ENCODE assay signal across 7 mouse cellular contexts in the genomic region with DNA sequence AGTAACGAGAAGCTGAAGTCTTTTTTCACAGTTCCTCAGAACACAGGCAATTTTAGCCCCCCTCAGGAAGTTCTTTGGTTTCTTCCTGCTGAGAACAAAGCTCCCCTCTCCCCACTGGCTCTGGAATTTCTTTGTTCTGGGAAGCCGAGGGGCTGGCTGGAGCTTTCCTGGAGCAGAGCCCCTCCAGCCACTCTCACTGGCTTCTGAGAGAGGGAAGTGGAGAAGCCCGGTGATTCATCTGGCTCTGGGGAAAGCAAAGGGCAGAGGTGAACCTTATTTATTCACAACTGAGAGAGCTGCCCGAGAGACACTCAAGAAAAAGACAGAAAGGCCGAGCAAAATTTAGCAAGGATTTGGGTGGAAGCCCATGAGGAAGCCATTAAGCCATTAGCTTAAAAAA.
DNase-seq lines count a peak whose midpoint lies in the region; ATAC-seq and TF ChIP-seq lines count a peak whose summit lies in the region.

No protein-coding gene starts in this region.

- no peaks in the 10 kb centered on the region for H3K36me3 ChIP-seq in CH12.LX (replicated peaks in 1 of 2; ENCODE audit: control insufficient read depth in 1 of 2, insufficient read depth in 1 of 2, low read length in 1 of 2)
- no peaks in the 10 kb centered on the region for H3K36me3 ChIP-seq in forebrain, embryonic 12.5 days (replicated peaks)
- no peaks in the 10 kb centered on the region for H3K36me3 ChIP-seq in hindbrain, embryonic 13.5 days
- H3K36me3 ChIP-seq in neural tube, embryonic 15.5 days, result no peaks in the 10 kb centered on the region

- ATAC-seq in forebrain, embryonic 12.5 days (ENCODE audit: low FRiP score), result no peak
- no peak for ATAC-seq in hindbrain, embryonic 13.5 days (ENCODE audit: low FRiP score)
- ATAC-seq in neural tube, embryonic 15.5 days (ENCODE audit: low FRiP score), result no peak
- no peak for ATAC-seq in monocyte, adult 5-6 weeks (replicated peaks; ENCODE audit: insufficient number of reproducible peaks, low FRiP score, low TSS enrichment, poor library complexity, severe bottlenecking)

- WGBS in forebrain, embryonic 12.5 days, result 4% methylated on average over 5 of the region's 5 CpGs
- 2% methylated on average over 5 of the region's 5 CpGs for WGBS in hindbrain, embryonic 13.5 days
- WGBS in neural tube, embryonic 15.5 days, result 4% methylated on average over 5 of the region's 5 CpGs

- no peak for TF ChIP-seq RAD21 in CH12.LX (IDR thresholded peaks at IDR 0.05; ENCODE audit: low read depth, low read length)

- H3K4me2 ChIP-seq in CH12.LX (ENCODE audit: insufficient read depth, low read depth, poor library complexity, severe bottlenecking), result peak overlapping the region; percentile 5; the same call in 1 of the 2 replicates
- peak overlapping the region; percentile 54; the same call in 1 of the 2 replicates for H3K4me2 ChIP-seq in forebrain, embryonic 12.5 days
- H3K4me2 ChIP-seq in hindbrain, embryonic 13.5 days, result peak overlapping the region; percentile 58
- peak overlapping the region; percentile 62 for H3K4me2 ChIP-seq in neural tube, embryonic 15.5 days

- no peaks in the 10 kb centered on the region for H3K27me3 ChIP-seq in CH12.LX (replicated peaks)
- H3K27me3 ChIP-seq in forebrain, embryonic 12.5 days, result peaks cover 30% of the 10 kb centered on the region; the same call in 1 of the 2 replicates
- H3K27me3 ChIP-seq in hindbrain, embryonic 13.5 days, result peaks cover 27% of the 10 kb centered on the region; the same call in 1 of the 2 replicates
- 0 out of 2 replicates have a peak, but pooled peaks cover under 1% of the 10 kb centered on the region for H3K27me3 ChIP-seq in neural tube, embryonic 15.5 days (replicated peaks)

- no peak overlapping the region for H3K4me3 ChIP-seq in CH12.LX (replicated peaks in 1 of 3; ENCODE audit: low read depth in 2 of 3, low read length in 2 of 3, poor library complexity in 1 of 3)
- H3K4me3 ChIP-seq in forebrain, embryonic 12.5 days (replicated peaks), result no peak overlapping the region
- peak overlapping the region; percentile 18; the same call in 1 of the 2 replicates for H3K4me3 ChIP-seq in hindbrain, embryonic 13.5 days
- no peak overlapping the region; the same call in 1 of the 2 replicates for H3K4me3 ChIP-seq in neural tube, embryonic 15.5 days (replicated peaks)

- TF ChIP-seq POLR2A in CH12.LX (IDR thresholded peaks at IDR 0.05; ENCODE audit: low read depth, low read length), result no peak

- dilution Hi-C loops in CH12.LX (cut with MboI; ENCODE audit: extremely low pct_ligation_motif_present, extremely low pct_unique_long_range_greater_than_20kb, low sequenced_read_pairs), result no loop called here

- in situ Hi-C loops in CH12.LX (cut with MboI; ENCODE audit: low pct_ligation_motif_present, low pct_unique_long_range_greater_than_20kb, low sequenced_read_pairs), result no loop called here

- H3K4me1 ChIP-seq in CH12.LX (ENCODE audit: control insufficient read depth in 1 of 2, insufficient read depth in 2 of 2), result peaks cover 7 to 9% of the 10 kb centered on the region in 2 experiments; a peak in 3 of 4 replicates
- peaks cover 23% of the 10 kb centered on the region for H3K4me1 ChIP-seq in forebrain, embryonic 12.5 days
- H3K4me1 ChIP-seq in hindbrain, embryonic 13.5 days (replicated peaks), result peaks cover 25% of the 10 kb centered on the region
- peaks cover 20% of the 10 kb centered on the region for H3K4me1 ChIP-seq in neural tube, embryonic 15.5 days

- no peak overlapping the region for H3K27ac ChIP-seq in CH12.LX (ENCODE audit: insufficient read depth, low read depth)
- peak overlapping the region; percentile 95 for H3K27ac ChIP-seq in forebrain, embryonic 12.5 days
- H3K27ac ChIP-seq in hindbrain, embryonic 13.5 days, result peak overlapping the region; percentile 97
- peak overlapping the region; percentile 95 for H3K27ac ChIP-seq in neural tube, embryonic 15.5 days (replicated peaks)

- no peak for TF ChIP-seq EP300 in CH12.LX (IDR thresholded peaks at IDR 0.05; ENCODE audit: low read length)

- no peak for TF ChIP-seq CTCF in CH12.LX (conservative IDR thresholded peaks at IDR 0.05 in 1 of 2, IDR thresholded peaks at IDR 0.05 in 1 of 2; ENCODE audit: low read depth in 2 of 2, low read length in 2 of 2)

- H3K9me3 ChIP-seq in CH12.LX (replicated peaks; ENCODE audit: low read length), result no peaks in the 10 kb centered on the region
- H3K9me3 ChIP-seq in forebrain, embryonic 12.5 days, result no peaks in the 10 kb centered on the region
- H3K9me3 ChIP-seq in hindbrain, embryonic 13.5 days, result no peaks in the 10 kb centered on the region
- no peaks in the 10 kb centered on the region for H3K9me3 ChIP-seq in neural tube, embryonic 15.5 days (replicated peaks)

- H3K79me2 ChIP-seq in CH12.LX (replicated peaks; ENCODE audit: control insufficient read depth, extremely low read depth, insufficient read depth, poor library complexity, severe bottlenecking), result no peaks in the 10 kb centered on the region

- H3K9ac ChIP-seq in CH12.LX (ENCODE audit: insufficient read depth, low read depth), result no peak overlapping the region
- 0 out of 2 replicates have a peak overlapping the region, but pooled peaks have one; percentile 36 for H3K9ac ChIP-seq in forebrain, embryonic 12.5 days
- H3K9ac ChIP-seq in hindbrain, embryonic 13.5 days, result peak overlapping the region; percentile 63
- H3K9ac ChIP-seq in neural tube, embryonic 15.5 days (replicated peaks), result no peak overlapping the region

- DNase-seq in CH12.LX (ENCODE audit: extremely low read depth), result no peak
- DNase-seq in Muller cell, postnatal 12 days (ENCODE audit: inconsistent ontology term), result peak; percentile 79
- DNase-seq in liver, result peak; percentile 13

TF ChIP-seq in CH12.LX, 34 proteins besides CTCF, POLR2A, EP300 and RAD21:
- TF ChIP-seq MEF2A (IDR thresholded peaks at IDR 0.05; ENCODE audit: borderline replicate concordance, low read depth, low read length) (no peak), ELF1 (IDR thresholded peaks at IDR 0.05; ENCODE audit: low read depth, low read length) (no peak), POLR2AphosphoS2 (IDR thresholded peaks at IDR 0.05; ENCODE audit: low read depth, low read length) (no peak), CHD1 (IDR thresholded peaks at IDR 0.05; ENCODE audit: low read depth, low read length) (no peak), UBTF (IDR thresholded peaks at IDR 0.05; ENCODE audit: low read depth, low read length) (no peak), USF1 (IDR thresholded peaks at IDR 0.05; ENCODE audit: low read depth, low read length) (no peak), SIN3A (IDR thresholded peaks at IDR 0.05; ENCODE audit: low read length) (no peak)

Comparison
In these comparisons a context has a peak if more than half of its experiments do, and no peak if none do; other contexts are left out.
1. H3K4me2 ChIP-seq: peak in every context shown above with its lines; median percentile 62 in neural tube, embryonic 15.5 days; 58 in hindbrain, embryonic 13.5 days; 54 in forebrain, embryonic 12.5 days; 5 in CH12.LX.
2. H3K9ac ChIP-seq: peak in forebrain, embryonic 12.5 days (single experiment) and hindbrain, embryonic 13.5 days (single experiment); none in CH12.LX (single experiment) and neural tube, embryonic 15.5 days (single experiment).